Mouse (Mus musculus): Measurements from ENCODE around the gene 9530068E07Rik.
A peak's percentile ranks its signal among the peaks of the same experiment; 100 is the strongest.
"Not testable (repeated sequence)": the region's sequence is repeated elsewhere in the genome, so short reads cannot be mapped to it uniquely, and the experiment has no call there.

Gene 9530068E07Rik

DNA sequence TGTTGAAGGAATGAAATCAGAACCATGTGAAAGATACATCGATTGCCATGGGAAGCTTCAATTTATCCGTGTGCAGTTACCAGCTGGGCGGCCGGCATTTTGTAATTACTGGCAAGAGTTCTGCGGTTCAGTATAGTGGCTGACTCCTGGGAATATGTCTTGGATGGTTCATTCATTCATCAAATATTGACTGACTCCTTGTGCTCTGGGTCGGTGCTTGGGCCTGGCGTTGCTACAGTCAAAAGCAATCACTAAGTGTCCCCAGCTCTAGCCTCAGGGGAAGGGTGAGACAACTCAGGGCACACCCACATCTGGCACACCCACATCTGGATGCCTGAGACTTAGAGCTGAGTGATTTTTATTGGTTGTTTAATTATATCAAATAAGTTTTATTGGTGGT lies 22.4 kb upstream of the 9530068E07Rik start:
- peak; percentile 50 for DNase-seq (ENCODE audit: low spot score)

DNA sequence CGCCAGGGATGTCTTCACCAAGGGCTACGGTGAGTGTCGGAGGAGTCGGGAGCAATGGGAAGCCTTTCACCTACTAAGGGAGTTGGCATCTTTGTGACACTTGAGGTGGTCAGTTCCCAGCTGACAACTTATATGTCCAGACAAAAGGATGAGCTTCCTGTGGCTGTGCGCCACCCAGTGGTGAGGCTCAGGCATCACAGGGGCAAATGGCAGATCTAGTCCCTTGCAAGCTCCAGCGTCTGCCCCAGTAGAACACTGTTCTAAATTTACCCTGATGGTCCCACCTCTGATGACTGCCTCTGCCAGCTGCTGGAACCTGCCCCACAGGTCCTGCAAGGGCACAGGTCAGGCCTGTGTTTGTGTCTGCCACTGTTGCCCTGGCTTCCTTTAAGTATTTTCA lies 21.9 kb upstream of the 9530068E07Rik start:
- DNase-seq (ENCODE audit: low spot score) = peak; percentile 51

DNA sequence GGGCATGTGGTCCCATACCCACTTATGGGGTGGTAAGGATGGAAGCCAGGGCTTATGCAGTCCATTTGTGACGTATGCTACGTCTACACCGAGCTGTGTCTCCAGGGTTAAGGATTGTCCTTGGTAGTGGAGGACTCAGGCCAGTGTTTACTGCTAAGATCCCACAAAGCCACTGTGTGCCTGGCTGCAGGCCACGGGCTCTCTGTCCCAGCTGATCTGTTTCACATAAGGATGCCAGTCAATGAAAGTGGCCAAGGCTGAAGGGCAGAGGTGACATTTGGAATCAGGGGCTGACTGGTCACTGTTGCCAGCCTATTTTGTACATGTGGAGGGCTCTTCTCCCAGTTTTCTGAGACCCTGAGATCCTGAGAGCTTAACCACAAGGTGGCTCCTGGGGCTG lies 18.6 kb upstream of the 9530068E07Rik start:
- DNase-seq (ENCODE audit: low spot score) = peak; percentile 53

DNA sequence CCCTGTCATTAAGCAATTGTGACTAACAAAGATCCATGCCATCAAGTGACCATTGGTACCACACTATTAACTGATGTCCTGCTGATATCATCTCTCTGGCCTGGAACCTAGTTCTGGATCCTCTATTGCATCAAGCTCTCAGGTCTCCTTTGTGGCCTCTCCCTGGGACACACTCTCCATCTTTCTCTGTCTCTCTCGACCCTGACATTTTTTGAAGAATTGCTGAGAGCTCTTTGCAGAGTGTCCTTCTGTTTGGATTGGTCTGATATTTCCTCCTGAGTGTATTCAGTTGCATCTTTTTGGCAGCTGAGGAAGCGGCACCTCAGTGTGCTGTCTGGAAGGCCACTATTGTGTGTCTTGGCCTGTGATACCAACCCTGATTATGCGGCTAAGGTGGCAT lies 17.0 kb upstream of the 9530068E07Rik start:
- no peak for DNase-seq (ENCODE audit: low spot score)

DNA sequence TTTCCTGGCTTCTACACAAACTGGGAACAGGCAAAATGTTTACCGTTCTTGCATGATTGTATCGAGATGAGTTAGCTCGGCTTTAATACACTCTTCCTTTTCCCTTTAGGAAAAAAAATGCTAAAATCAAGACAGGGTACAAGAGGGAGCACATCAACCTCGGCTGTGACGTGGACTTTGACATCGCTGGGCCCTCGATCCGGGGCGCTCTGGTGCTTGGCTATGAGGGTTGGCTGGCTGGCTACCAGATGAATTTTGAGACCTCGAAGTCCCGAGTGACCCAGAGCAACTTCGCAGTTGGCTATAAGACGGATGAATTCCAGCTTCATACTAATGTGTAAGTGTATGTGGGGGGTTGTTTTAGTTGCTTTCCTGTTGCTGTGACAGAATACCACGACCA lies 12.5 kb upstream of the 9530068E07Rik start:
- no peak for DNase-seq (ENCODE audit: low spot score)

DNA sequence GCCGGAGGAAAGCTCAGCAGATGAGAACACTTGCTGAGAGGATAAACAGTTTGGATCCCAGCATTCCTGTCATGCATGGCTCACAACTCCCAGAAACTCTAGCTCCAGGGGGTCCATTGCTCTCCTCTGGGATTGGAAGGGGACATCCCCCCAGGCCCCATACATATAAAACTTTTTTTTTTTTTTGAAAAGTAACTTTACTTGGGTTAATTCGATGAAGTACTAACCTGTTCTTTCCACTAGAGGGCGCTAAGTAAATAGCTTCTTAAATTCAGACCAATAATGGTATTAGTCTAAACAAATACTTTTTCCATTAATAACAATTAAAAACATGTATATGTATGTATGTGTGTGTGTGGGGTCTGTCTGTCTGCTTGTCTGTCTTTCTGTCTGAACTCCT lies 11.6 kb upstream of the 9530068E07Rik start:
- DNase-seq (ENCODE audit: low spot score) = no peak

DNA sequence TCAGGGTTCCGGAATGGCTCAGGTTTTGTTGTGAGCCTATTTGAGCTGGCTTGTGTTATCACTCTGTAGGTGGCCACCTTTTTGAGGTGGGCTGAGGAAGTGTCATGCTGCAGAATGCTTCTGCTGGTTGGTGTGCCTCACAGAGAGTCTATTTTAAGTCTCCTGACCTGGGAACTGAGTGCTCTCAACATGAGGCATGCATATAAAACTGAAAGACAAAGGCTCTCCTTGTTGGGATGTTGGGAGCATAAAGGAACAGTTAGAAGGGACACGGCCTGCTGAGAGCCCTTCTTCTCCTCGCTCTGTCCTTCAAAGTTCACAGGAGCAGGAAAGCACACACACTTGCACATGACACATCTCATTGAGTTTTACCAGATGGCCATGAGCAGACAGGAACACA lies 9.3 kb upstream of the 9530068E07Rik start:
- DNase-seq (ENCODE audit: low spot score) = no peak

DNA sequence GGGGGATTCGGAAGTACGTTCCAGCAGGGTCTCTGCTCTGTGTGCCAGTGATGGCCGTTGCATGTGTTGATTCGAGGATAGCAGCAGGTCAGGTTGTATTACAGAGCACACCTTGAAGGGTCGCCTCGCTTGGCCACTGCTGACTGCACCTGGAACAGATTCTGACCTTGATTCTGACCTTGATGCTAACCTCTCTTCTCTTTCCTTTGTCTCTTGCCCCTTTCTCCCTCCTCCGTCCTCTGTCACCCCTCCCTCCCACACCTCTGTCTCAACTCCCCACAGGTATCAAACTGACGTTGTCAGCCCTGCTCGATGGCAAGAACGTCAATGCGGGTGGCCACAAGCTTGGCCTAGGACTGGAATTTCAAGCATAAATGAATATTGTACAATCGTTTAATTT lies 8.1 kb upstream of the 9530068E07Rik start:
- DNase-seq (ENCODE audit: low spot score) = no peak

DNA sequence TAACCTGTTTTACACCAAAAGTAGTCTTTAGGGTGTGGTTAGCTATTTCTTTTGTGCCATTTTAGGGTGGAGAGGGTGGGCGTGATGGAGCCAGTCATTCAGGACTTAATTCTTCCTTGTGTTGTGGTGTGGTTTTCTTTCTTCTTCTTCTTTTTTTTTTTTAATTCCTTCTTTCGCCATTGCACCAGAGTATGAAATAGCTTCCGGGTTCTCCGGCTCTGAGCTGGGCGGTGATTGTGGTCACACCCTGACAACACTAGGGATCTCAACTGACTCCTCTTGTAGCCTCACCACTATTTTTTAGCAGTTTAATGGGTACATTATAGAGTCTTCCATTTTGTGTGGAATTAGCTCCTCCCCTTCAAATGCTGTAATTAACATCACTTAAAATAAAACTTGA lies 7.2 kb upstream of the 9530068E07Rik start:
- DNase-seq (ENCODE audit: low spot score) = not testable (repeated sequence)

DNA sequence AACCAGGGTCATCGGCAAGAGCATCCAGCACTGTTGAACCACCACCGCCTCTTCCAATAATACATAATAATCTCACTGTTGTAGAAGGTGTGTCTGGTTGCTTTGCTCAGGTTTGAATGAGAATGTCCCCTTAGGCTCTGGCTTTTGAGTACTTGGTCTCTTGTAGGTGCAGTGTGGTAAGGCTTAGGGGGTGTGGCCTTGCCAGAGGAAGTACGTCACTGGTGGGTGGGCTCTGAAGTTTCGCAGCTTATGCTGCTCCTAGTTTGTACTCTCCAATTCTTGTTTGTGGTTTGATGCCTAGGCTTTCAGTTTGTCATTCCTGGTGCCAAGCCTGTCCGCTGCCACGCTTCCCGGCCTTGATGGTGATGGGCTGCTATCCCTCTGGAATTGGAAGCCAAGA lies 6.3 kb upstream of the 9530068E07Rik start:
- DNase-seq (ENCODE audit: low spot score) = no peak

DNA sequence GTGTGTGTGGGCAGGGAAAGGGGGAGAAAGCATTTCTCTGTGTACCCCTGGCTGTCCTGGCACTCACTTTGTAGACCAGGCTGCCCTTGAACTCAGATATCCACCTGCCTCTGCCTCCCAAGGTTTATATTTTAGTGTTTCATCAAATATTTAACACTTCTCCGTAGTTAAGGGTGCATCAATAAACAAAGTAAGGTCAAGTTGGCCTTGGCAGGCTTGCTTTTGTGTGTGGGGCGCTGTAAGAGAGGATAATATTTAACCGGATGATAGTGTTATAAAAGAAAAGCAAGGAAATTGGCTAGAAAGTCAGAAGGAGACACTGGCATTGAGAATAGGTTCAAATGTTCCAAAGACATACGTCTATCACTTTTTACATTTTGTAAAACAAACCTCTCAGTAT lies 1.7 kb upstream of the 9530068E07Rik start:
- DNase-seq (ENCODE audit: low spot score) = no peak

DNA sequence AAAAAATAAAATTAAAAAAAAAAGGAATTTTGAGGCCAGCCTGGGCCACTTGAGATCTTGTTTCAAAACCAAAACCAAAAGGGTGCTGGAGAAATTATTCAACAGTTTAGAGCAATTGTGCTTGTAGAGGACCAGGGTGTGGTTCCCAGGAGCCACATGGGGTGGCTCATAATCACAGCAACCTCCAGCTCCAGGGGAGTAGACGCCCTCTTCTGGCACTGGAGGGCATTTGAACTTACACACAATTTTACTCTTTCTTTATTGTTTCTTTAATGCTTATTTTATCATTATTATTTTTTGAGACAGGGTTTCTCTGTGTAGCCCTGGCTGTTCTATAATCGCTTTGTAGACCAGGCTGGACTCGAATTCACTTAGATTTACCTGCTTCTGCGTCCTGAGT lies 885 bp upstream of the 9530068E07Rik start:
- DNase-seq (ENCODE audit: low spot score) = no peak

DNA sequence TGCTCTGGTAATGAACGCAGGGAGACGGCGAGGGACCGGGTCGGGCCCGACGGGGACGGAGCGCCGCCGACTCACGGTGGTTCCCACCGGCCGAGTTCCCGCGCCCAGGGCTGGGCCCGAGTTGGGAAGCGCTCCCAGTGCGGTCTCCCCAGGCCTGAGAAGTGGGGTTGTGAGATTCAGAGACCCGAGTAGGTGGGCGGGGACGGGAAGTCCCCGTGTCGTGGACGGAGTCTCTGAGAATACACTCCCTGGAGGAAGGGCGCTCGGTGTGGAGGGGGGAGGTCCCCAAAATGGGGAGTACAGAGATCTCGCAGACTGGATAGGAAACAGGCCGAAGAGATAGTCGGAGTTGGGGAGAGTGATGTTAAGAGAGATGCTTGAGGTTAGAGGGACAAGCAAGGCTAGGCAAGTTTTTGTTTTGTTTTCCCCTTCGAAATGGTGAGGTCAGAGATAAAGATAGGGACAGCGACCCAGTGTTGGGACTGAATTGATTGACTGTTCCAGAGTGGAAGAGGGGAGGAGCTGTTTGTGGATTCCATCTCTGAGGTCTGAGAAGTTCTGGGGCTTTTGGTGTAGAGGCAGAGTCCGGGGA lies 465 bp downstream of the 9530068E07Rik start:
- peak; percentile 40 for DNase-seq (ENCODE audit: low spot score)

DNA sequence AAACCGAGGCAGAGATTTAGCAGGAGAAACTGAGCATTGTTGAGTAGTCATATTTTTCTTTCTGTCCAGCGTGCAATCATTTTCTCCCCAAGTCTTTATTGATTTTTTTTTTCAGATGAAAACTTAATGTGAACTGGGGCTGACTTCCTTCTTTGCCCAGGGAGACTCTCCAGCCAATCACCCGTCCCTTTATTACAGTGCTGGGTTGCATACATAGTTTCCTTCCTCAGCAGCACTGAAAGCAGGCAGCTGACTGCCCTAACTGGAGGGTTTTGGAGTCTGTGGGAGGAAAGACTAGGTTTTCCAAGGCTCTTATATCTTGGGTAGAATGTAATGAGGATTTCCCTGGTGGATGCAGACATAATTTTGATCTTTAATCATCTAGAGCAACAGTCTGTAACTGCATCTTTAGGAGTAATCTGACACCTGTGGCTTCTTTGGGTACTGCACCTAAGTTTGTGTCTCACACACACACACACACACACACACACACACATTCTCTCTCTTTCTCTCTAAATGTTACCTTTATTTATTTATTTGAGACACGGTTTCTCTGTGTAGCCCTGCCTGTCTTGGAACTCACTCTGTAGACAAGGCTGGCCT lies 1.3 kb downstream of the 9530068E07Rik start:
- no peak for DNase-seq (ENCODE audit: low spot score)

DNA sequence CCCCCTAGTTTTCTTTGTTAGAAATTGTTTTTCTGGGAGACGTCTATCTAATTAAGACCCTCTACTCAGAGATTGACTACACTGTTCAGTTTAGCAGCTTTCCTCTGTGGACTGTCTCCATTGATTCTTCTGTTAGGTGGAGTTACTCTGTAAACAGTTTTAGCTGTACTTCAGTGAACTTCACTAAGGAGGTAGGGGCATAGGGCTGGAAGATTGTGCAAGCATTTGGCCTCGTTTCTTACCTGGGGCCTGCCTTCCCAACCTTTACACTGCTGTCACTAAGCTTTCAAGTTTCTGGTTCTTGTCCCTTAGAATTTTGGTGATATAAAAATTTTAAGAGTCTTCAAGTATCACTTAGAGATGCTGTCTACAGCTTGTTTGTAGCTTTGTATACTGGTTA lies 5.2 kb downstream of the 9530068E07Rik start:
- no peak for DNase-seq (ENCODE audit: low spot score)

DNA sequence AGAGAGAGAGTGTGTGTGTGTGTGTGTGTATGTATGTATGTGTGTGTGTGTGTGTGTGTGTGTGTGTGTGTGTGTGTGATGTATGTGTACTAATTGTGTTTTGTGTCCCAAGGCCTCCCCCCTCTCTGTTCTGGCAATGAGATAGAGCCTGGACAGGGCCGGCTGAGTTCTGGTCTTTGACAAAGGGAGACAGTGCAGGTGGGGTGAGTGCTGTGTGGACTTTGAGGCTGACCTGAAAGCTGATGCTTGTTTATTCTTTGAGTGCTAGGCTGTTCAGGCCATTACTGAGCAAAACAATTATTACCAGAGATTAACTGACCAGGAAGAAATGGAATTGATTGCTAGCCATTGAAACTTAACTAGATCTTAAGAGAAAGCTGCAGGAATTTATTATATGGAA lies 6.3 kb downstream of the 9530068E07Rik start:
- no peak for DNase-seq (ENCODE audit: low spot score)

DNA sequence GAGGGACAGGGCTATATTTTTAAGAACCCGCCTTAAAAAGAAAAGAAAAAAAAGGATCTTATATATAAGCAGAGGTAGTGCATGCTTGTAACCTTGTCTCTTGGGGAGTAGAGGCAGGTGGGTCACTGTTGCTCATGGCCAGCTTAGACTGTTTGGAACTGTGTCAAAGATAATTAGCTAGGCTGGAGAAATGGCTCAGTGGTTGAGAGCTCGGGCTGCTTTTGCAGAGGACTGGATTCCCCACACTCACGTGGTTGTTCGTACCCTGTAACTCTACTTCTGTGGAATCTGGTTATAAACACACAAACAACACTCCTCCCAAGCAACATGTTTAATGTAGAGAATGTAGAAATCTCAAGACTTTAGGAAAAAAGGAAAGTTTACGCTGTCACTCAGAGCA lies 8.0 kb downstream of the 9530068E07Rik start:
- no peak for DNase-seq (ENCODE audit: low spot score)

DNA sequence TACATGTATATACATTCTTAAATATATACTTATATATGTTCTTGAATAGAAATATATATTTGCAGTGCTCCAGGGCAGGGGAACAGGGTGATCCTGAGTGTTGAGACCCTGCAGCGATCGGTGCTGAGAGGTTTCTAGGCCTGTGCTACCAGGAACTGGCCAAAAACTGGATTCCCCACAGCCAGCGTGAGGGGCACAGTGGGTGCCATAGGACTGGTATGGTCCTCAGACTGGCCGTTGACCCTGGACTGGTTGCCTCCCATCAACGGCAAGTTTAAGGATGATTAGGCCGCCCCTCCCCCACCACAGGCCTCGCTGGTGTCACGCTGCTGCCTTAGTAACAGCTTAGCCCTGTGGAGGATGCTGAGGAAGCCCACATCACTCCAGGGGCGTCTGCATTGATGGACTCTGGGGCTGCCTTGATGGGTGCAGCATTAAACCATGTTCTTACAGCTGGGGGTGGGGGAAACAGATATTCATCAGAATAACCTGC lies 9.0 kb downstream of the 9530068E07Rik start:
- DNase-seq (ENCODE audit: low spot score) = no peak

DNA sequence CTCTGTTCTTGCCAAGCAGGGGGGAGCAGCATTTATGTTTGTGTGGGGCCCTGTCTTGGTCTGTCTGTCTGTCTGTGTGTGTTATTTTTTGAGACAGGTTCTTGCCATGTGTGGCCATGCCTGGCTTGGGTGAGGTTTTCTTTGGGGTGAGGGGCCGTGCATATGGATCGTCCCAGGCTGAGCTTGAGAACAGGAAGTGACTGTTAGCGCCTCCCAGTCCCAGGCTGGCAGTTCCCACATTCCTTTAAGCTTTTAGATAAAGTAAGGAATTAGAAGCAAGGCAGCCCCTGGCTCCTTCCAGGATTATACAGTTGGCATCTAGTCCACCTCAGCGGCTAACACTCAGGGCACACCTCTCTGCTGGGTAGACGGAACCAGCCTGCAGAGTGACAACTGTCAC lies 13.1 kb downstream of the 9530068E07Rik start:
- DNase-seq (ENCODE audit: low spot score) = no peak

DNA sequence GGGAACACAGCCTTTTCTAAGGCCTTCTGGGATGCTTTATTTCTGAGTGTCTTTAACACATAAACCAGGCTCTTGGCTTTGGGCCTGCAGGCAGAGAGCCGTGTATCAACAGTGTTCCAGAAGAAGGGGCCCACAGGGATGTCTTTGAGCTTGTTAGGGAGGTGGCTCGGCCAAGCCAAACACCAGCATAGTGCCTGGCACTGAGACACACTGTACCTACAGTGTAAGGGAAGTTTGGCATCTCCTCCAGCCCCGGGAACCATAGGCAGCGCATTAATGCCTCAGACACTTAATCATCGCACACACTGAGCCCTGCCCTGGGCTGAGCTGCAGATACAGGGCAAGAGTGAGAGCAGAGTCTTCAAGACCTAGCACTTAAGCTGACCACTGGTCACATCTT lies 22.1 kb downstream of the 9530068E07Rik start:
- DNase-seq (ENCODE audit: low spot score) = peak; percentile 22

DNA sequence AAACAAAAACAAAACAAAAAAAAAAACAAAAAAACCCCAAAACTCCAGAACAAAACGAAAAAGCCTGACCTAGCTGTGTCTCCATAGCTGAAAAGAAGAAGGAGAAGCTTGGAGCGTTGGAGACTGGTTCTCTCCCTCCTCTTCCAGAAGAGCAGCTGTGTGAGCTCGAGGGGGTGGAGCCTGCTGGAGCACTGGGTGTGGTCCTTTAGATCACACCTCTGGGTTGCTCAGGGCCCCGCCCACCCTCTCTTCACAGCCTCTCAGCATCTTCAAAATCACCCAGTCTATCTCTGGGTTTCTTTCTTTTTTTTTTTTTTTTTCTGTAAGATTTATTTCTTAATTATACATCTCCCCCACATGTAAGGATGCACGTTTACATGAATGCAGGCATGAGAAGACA lies 23.0 kb downstream of the 9530068E07Rik start:
- DNase-seq (ENCODE audit: low spot score) = no peak

DNA sequence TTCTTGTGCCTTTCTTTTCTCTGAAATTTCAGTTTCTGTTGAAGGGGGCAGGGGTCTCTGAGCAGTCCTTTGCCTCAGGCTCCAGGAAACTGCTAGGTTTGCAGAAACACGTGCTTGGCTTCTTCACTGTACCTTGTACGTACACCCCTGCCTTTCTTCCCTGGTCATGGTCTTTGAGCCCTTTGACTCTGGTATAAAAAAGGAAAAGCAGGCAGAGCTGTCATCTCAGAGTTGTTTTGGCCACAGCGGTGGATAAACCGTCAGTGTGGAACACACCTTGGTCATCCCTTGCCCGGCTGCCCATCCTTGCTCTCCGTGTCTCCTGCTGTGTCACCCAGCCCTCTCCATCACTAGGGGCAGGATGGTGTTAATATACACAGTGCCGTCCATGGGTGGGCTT lies 23.6 kb downstream of the 9530068E07Rik start:
- DNase-seq (ENCODE audit: low spot score) = no peak

DNA sequence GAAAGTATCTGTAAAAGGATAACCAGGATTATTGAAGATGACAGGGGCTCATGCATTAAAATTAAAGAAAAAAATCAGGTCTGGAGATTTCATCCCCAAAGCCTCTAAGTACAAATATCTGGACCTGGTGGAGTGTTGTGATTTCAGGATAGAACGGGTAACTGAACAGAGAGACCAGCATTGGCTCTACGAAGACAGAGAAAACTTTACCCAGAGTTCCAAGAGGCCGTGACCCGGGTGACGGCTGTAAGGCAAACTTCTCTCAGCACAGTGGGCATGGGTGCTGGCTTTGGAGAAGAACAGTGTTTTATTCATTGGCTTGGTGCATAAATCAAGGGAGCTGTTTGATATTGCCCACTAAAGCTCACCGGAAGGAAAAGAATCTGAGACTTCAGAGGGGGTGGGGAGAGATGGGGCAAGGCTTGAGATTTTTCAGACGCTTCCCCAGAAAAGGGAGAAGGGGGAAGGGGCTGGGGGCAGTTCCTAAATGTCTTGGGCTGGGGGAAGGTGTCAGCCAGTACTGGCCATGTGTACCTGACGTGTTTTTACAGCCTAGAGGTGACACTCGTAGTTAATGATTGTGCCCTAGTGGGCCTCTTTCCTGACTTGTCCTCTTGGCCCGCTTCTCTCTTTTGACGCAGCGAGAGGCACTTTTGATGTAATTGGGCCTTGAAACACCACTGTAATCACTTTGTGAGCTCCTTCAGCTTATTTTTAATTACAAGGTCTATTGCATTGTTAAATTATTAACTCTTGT lies 24.2 kb downstream of the 9530068E07Rik start:
- DNase-seq (ENCODE audit: low spot score) = no peak
